Mouse (Mus musculus): ENCODE results near the gene Rps6ka3. TPM values are rescaled to one million over a fixed set of nuclear protein-coding genes. Genes with fewer than 3 reads are reported as not detected.

Gene Rps6ka3
- polyA plus RNA-seq, 1 experiment from 2014 or later = 7.7 TPM

GRCm38 (mm10) chrX:159222474-159222873, 12.4 kb downstream of the Rps6ka3 start:
- Histone ChIP-seq H3K4me2 (ENCODE audit: low read length) (peak overlapping the region; percentile 22; the same call in 1 of the 2 replicates), H3K4me1 (ENCODE audit: control insufficient read depth in 2 of 2, insufficient read depth in 2 of 2, low read length in 2 of 2) (no peaks in the 10 kb centered on the region), H3K27me3 (ENCODE audit: control insufficient read depth, insufficient read depth, low read length) (no peaks in the 10 kb centered on the region), H3K9ac (ENCODE audit: low read length) (no peak overlapping the region), H3K4me3 (ENCODE audit: control insufficient read depth in 1 of 2, insufficient read depth in 1 of 2, low read depth in 1 of 2, low read length in 2 of 2) (no peak overlapping the region), H3K9me3 (ENCODE audit: control insufficient read depth, low read length) (no peaks in the 10 kb centered on the region), H3K27ac (replicated peaks in 1 of 2; ENCODE audit: control insufficient read depth in 1 of 2, insufficient read depth in 1 of 2, low read depth in 2 of 2, low read length in 2 of 2) (peak overlapping the region; percentile 68), H3K36me3 (ENCODE audit: control insufficient read depth, insufficient read depth, low read length) (no peaks in the 10 kb centered on the region)
- ATAC-seq (ENCODE audit: insufficient number of reproducible peaks, insufficient read depth, low FRiP score, low read depth) = peak; percentile 78
- 27% methylated on average over 3 of the region's 3 CpGs for WGBS

- no peaks in the 10 kb centered on the region for H3K9me3 ChIP-seq (ENCODE audit: control insufficient read depth, low read length)
- WGBS = 39% methylated on average over 1 of the region's 1 CpGs
- no peaks in the 10 kb centered on the region for H3K27me3 ChIP-seq (ENCODE audit: control insufficient read depth, insufficient read depth, low read length)
- H3K4me3 ChIP-seq (ENCODE audit: control insufficient read depth in 1 of 2, insufficient read depth in 1 of 2, low read depth in 1 of 2, low read length in 2 of 2) = no peak overlapping the region
- H3K9ac ChIP-seq (ENCODE audit: low read length) = no peak overlapping the region
- no peak for ATAC-seq (ENCODE audit: insufficient number of reproducible peaks, insufficient read depth, low FRiP score, low read depth)
- H3K4me1 ChIP-seq (ENCODE audit: control insufficient read depth in 2 of 2, insufficient read depth in 2 of 2, low read length in 2 of 2) = no peaks in the 10 kb centered on the region
- no peaks in the 10 kb centered on the region for H3K36me3 ChIP-seq (ENCODE audit: control insufficient read depth, insufficient read depth, low read length)
- no peak overlapping the region for H3K27ac ChIP-seq (replicated peaks in 1 of 2; ENCODE audit: control insufficient read depth in 1 of 2, insufficient read depth in 1 of 2, low read depth in 2 of 2, low read length in 2 of 2)
- no peak overlapping the region for H3K4me2 ChIP-seq (ENCODE audit: low read length)
These were observed 27.2 kb downstream of the Rps6ka3 start for GRCm38 (mm10) chrX:159237275-159237674.

GRCm38 (mm10) chrX:159254001-159254884, 44.1 kb downstream of the Rps6ka3 start:
- WGBS = 21% methylated on average over 26 of the region's 27 CpGs
- peak overlapping the region; percentile 68 for H3K4me2 ChIP-seq (ENCODE audit: low read length)
- H3K27ac ChIP-seq (replicated peaks in 1 of 2; ENCODE audit: control insufficient read depth in 1 of 2, insufficient read depth in 1 of 2, low read depth in 2 of 2, low read length in 2 of 2) = peak overlapping the region; percentile 79 to 88
- no peaks in the 10 kb centered on the region for H3K9me3 ChIP-seq (ENCODE audit: control insufficient read depth, low read length)
- H3K9ac ChIP-seq (ENCODE audit: low read length) = peak overlapping the region; percentile 66
- peak overlapping the region; percentile 68 to 90 for H3K4me3 ChIP-seq (ENCODE audit: control insufficient read depth in 1 of 2, insufficient read depth in 1 of 2, low read depth in 1 of 2, low read length in 2 of 2)
- no peaks in the 10 kb centered on the region for H3K27me3 ChIP-seq (ENCODE audit: control insufficient read depth, insufficient read depth, low read length)
- 0 out of 4 replicates have a peak, but pooled peaks cover 0 to 4% of the 10 kb centered on the region in 2 experiments for H3K4me1 ChIP-seq (ENCODE audit: control insufficient read depth in 2 of 2, insufficient read depth in 2 of 2, low read length in 2 of 2)
- no peak for ATAC-seq (ENCODE audit: insufficient number of reproducible peaks, insufficient read depth, low FRiP score, low read depth)
- H3K36me3 ChIP-seq (ENCODE audit: control insufficient read depth, insufficient read depth, low read length) = no peaks in the 10 kb centered on the region

GRCm38 (mm10) chrX:159255123-159255978, 45.2 kb downstream of the Rps6ka3 start:
- Histone ChIP-seq H3K4me1 (ENCODE audit: control insufficient read depth in 2 of 2, insufficient read depth in 2 of 2, low read length in 2 of 2) (0 out of 4 replicates have a peak, but pooled peaks cover 0 to 4% of the 10 kb centered on the region in 2 experiments), H3K27ac (replicated peaks in 1 of 2; ENCODE audit: control insufficient read depth in 1 of 2, insufficient read depth in 1 of 2, low read depth in 2 of 2, low read length in 2 of 2) (peak overlapping the region; percentile 80 to 89), H3K4me2 (ENCODE audit: low read length) (peak overlapping the region; percentile 68), H3K4me3 (ENCODE audit: control insufficient read depth in 1 of 2, insufficient read depth in 1 of 2, low read depth in 1 of 2, low read length in 2 of 2) (peak overlapping the region; percentile 68 to 90), H3K9me3 (ENCODE audit: control insufficient read depth, low read length) (no peaks in the 10 kb centered on the region), H3K9ac (ENCODE audit: low read length) (peak overlapping the region; percentile 79), H3K27me3 (ENCODE audit: control insufficient read depth, insufficient read depth, low read length) (no peaks in the 10 kb centered on the region), H3K36me3 (ENCODE audit: control insufficient read depth, insufficient read depth, low read length) (no peaks in the 10 kb centered on the region)
- WGBS = 17% methylated on average over 49 of the region's 71 CpGs
- peak; percentile 94 for ATAC-seq (ENCODE audit: insufficient number of reproducible peaks, insufficient read depth, low FRiP score, low read depth)

GRCm38 (mm10) chrX:159256040-159256852, 46.1 kb downstream of the Rps6ka3 start:
- H3K4me1 ChIP-seq (ENCODE audit: control insufficient read depth in 2 of 2, insufficient read depth in 2 of 2, low read length in 2 of 2) = 0 out of 4 replicates have a peak, but pooled peaks cover 0 to 4% of the 10 kb centered on the region in 2 experiments
- no peaks in the 10 kb centered on the region for H3K9me3 ChIP-seq (ENCODE audit: control insufficient read depth, low read length)
- peak overlapping the region; percentile 79 for H3K9ac ChIP-seq (ENCODE audit: low read length)
- H3K36me3 ChIP-seq (ENCODE audit: control insufficient read depth, insufficient read depth, low read length) = no peaks in the 10 kb centered on the region
- 13% methylated on average over 32 of the region's 57 CpGs for WGBS
- peak overlapping the region; percentile 64 for H3K4me2 ChIP-seq (ENCODE audit: low read length)
- peak overlapping the region; percentile 80 to 89 for H3K27ac ChIP-seq (replicated peaks in 1 of 2; ENCODE audit: control insufficient read depth in 1 of 2, insufficient read depth in 1 of 2, low read depth in 2 of 2, low read length in 2 of 2)
- no peaks in the 10 kb centered on the region for H3K27me3 ChIP-seq (ENCODE audit: control insufficient read depth, insufficient read depth, low read length)
- peak overlapping the region; percentile 68 to 90 for H3K4me3 ChIP-seq (ENCODE audit: control insufficient read depth in 1 of 2, insufficient read depth in 1 of 2, low read depth in 1 of 2, low read length in 2 of 2)
- peak; percentile 3; the same call in 1 of the 2 replicates for ATAC-seq (ENCODE audit: insufficient number of reproducible peaks, insufficient read depth, low FRiP score, low read depth)

- Histone ChIP-seq H3K27me3 (ENCODE audit: control insufficient read depth, insufficient read depth, low read length) (no peaks in the 10 kb centered on the region), H3K4me2 (ENCODE audit: low read length) (peak overlapping the region; percentile 64), H3K4me1 (ENCODE audit: control insufficient read depth in 2 of 2, insufficient read depth in 2 of 2, low read length in 2 of 2) (0 out of 4 replicates have a peak, but pooled peaks cover 0 to 4% of the 10 kb centered on the region in 2 experiments), H3K4me3 (ENCODE audit: control insufficient read depth in 1 of 2, insufficient read depth in 1 of 2, low read depth in 1 of 2, low read length in 2 of 2) (peak overlapping the region; percentile 68 to 90), H3K9ac (ENCODE audit: low read length) (peak overlapping the region; percentile 79), H3K36me3 (ENCODE audit: control insufficient read depth, insufficient read depth, low read length) (no peaks in the 10 kb centered on the region), H3K27ac (replicated peaks in 1 of 2; ENCODE audit: control insufficient read depth in 1 of 2, insufficient read depth in 1 of 2, low read depth in 2 of 2, low read length in 2 of 2) (peak overlapping the region; percentile 80 to 89; a peak in 3 of 4 replicates), H3K9me3 (ENCODE audit: control insufficient read depth, low read length) (no peaks in the 10 kb centered on the region)
- 15% methylated on average over 20 of the region's 20 CpGs for WGBS
- ATAC-seq (ENCODE audit: insufficient number of reproducible peaks, insufficient read depth, low FRiP score, low read depth) = no peak
These were observed 46.9 kb downstream of the Rps6ka3 start for GRCm38 (mm10) chrX:159256921-159257421.
